Mouse (Mus musculus) liver (tissue): ENCODE results near the gene Dyrk3.
"Not testable (repeated sequence)": the region's sequence is repeated elsewhere in the genome, so short reads cannot be mapped to it uniquely, and the experiment has no call there.

Experiments used
- DNase-seq: peaks from one replicate; pipeline ENCODE4 v3.0.0-alpha.2; 2020; ENCODE audit warnings: mixed read lengths

Dyrk3 gene

GRCm38 (mm10) chr1:131153018-131153629 is 15.0 kb upstream of the Dyrk3 start, which contains the start of gene Eif2d:
Gene Eif2d (plus strand): TSS chr1:131153181.
- DNase-seq: peak; percentile 91

- DNase-seq: no peak
These were observed 11.4 kb upstream of the Dyrk3 start for GRCm38 (mm10) chr1:131149496-131149895.

GRCm38 (mm10) chr1:131146181-131146614 is 8.1 kb upstream of the Dyrk3 start:
- no peak for DNase-seq

- DNase-seq: not testable (repeated sequence)
These were observed 7.1 kb upstream of the Dyrk3 start for GRCm38 (mm10) chr1:131145222-131145621.

- DNase-seq: no peak
These were observed 4.3 kb upstream of the Dyrk3 start for GRCm38 (mm10) chr1:131142472-131142871.

- no peak for DNase-seq
These were observed 3.3 kb upstream of the Dyrk3 start for GRCm38 (mm10) chr1:131141449-131141848.

GRCm38 (mm10) chr1:131139102-131140095 is 1.3 kb upstream of the Dyrk3 start:
- DNase-seq: no peak

GRCm38 (mm10) chr1:131137717-131138118 is 422 bp downstream of the Dyrk3 start:
- peak; percentile 76 for DNase-seq

GRCm38 (mm10) chr1:131137111-131137510 is 1.0 kb downstream of the Dyrk3 start:
- no peak for DNase-seq

GRCm38 (mm10) chr1:131135960-131136629 is 2.0 kb downstream of the Dyrk3 start:
- peak; percentile 51 for DNase-seq

- DNase-seq: peak; percentile 23
These were observed 3.1 kb downstream of the Dyrk3 start for GRCm38 (mm10) chr1:131134942-131135522.

GRCm38 (mm10) chr1:131134231-131134630 is 3.9 kb downstream of the Dyrk3 start:
- DNase-seq: no peak

- peak; percentile 78 for DNase-seq
These were observed 12.0 kb downstream of the Dyrk3 start for GRCm38 (mm10) chr1:131125987-131126744.

GRCm38 (mm10) chr1:131123522-131124265 is 14.4 kb downstream of the Dyrk3 start:
- no peak for DNase-seq

- DNase-seq: peak; percentile 69
These were observed 16.2 kb downstream of the Dyrk3 start for GRCm38 (mm10) chr1:131121987-131122386.

- DNase-seq: peak; percentile 59
These were observed 19.1 kb downstream of the Dyrk3 start for GRCm38 (mm10) chr1:131119026-131119425.

- DNase-seq: no peak
These were observed 19.6 kb downstream of the Dyrk3 start for GRCm38 (mm10) chr1:131118530-131118929.

GRCm38 (mm10) chr1:131116430-131117011 is 21.6 kb downstream of the Dyrk3 start:
- DNase-seq: no peak

- DNase-seq: peak; percentile 79
These were observed 22.2 kb downstream of the Dyrk3 start for GRCm38 (mm10) chr1:131115932-131116331.

GRCm38 (mm10) chr1:131112576-131112975 is 25.6 kb downstream of the Dyrk3 start:
- no peak for DNase-seq
